Mouse (Mus musculus) cerebellum, adult 9-10 months (tissue): ENCODE measurements at regions not wholly inside any gene's neighbourhood (a gene's known extent, or its start where the extent isn't known, plus 50 kb on each side); places are given as distances from the start of the nearest gene placed in this dataset.
A peak's percentile ranks its signal among the peaks of the same experiment; 100 is the strongest.

ENCODE experiments used
- DNase-seq: peaks from one replicate; pipeline ENCODE4 v3.0.0; 2022

DNA sequence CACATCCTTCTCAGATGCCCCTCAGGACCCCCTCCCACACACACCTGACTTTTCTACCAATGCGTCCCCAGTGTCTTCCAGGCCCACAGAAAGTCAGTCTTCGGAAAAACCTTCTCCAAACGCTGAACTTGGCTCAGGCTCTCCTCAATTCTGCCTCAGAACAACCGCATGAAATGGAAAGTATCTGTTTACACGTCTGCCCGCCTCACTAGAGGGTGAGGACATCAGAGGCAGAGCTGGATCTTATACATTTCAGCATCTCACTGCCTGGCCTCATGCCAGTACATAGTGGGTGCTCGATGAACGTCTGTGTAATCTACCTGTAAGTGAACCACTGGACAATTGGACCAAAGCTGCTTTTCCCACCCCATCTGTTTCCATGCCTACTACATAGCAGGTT lies 189.1 kb upstream of the 4930412O13Rik start:
- no peak for DNase-seq

DNA sequence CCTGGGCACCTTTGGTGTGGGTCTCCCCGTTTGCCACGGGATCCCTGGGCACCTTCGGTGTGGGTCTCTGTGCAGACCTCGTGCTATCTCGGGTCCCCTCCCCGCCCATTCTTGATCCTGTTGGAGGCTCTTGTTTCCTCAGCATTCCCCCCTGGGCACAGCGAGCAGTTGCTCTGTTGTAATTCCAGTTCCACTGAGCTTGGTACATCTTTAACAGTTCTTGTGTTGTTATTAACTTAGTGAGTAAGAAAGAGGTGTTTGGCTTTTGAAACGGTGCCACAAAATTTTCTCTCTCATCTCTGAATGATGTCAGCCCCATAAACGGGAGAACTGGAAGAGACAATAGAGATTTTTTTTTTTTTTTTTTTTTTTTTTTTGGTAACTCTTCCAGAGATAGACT lies 187.7 kb upstream of the 4930412O13Rik start:
- DNase-seq: no peak

DNA sequence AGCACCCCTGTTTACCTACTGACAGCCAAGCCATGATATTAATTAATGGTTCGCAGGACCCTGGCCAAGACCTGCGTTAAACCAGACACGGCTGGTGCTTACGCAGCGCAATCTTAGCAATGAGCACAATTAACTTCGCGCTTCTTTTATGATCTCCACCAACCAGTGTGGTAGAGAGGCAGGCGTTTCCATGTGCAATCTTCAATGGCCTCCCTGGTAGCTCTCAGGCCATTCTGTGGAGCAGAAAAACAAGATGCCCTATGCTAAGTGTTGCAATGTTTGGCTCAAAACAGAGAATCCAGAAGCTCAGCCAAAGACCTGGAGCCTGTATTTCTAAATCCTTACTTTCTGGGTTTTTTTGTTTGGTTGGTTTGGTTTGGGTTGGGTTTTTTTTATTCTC lies 186.9 kb upstream of the 4930412O13Rik start:
- no peak for DNase-seq

DNA sequence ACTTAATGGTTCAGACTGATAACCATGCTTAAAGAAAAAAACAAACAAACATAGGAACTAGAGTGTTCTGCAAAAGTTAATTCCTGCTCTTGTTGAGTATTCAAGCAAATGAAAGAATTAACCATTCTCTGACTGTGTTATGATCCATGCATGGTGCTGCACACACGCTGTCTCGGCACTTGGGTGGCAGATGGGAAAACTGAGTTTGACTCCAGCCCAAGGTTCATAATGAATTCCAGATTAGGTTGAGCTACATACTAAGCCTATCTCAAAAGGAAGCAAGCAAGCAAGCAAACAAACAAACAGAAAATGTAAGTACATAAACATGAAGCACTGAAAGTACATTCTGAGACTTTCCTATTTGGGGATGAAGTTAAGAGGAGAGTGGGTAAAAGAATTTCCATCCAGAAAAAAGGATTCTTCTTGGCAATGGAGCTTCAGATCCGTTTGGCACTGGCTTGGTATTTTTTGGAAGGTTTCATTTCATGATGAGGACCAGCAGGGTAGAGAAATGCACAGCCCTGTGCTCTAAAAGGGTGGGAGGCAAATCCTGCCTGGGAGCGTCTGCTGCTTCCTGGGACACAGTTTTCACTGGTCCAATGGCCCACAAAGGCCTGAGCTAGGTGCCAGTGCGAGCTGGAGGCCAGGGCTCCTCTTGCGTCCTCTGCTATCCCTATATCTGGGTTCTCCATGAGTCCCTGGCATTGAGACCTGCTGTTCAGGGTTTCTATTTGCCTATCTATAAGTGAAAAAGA lies 183.3 kb upstream of the 4930412O13Rik start:
- peak; percentile 26 for DNase-seq

DNA sequence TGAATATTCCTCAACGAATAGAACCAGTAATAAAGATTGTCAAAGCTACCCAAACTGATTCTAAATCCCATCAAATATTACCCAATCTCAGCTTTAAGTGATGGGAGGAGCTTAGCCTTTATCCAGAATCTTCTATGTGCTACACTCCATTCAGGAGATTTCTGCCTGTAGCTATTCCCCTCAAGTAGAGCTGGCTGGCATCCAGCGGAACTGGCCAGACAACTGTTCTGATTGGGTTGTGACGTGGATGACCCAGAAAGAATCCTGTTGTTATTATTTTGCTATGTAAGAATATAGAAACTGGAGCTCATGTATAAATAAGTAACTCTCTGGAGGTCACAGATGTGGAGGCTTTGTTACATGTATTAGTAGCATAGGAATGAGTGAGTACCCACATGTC lies 176.8 kb upstream of the 4930412O13Rik start:
- DNase-seq: peak; percentile 11

DNA sequence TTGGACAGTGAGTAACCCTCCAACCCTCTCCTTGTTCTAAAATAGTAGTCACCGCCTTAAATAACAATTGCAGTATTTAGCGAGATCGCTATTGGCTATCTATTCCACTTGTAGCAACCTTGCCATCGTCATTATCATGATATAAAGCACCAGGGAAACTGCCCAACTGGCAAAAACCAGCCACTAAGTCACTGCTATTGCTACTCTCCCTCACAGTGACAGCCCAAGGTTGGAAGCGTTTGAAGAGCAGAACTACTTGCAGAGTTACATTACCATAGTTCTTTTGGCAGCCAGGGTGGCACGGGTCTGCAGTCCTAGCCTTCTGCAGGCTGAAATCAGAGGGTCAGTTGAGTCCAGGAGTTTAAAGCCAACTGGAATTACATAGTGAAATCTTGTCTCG lies 171.6 kb upstream of the 4930412O13Rik start:
- DNase-seq: no peak

DNA sequence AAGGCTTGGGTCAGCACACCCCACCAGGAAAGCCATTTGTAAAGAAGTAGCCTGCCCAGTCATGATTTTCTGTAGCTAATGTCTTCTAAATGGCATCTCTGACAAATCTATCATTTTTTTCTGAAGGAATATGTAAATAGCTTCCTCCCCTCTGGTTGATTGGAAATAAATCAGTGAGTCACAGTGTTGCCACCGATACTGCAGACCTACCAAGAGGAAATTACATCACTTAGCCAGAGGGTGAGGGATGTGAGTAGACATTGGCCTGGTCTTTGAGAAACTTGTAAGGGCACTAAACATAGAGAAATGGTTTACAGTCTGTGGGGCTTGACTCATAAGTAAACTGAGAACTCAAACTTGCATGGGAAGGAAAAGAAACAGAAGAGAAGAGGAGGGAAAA lies 163.1 kb upstream of the 4930412O13Rik start:
- DNase-seq: no peak

DNA sequence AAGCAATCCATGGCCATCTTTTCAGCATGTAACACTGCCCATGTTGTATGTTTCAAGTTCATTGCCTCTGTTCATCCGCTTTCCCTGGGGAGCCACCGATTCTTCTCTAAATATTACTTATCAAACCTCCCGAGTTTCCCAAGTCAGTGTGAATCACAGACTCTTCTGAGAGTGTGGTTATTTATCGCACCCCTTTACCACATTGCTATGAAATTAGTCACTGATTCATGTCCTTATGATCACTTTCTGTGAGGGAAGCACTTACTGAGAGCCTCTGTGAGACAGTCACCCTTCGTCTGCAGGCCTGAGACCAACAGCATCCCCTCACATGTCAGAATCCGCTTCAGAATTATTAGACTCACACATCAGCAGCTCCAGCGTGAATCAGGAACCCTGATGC lies 147.8 kb upstream of the 4930412O13Rik start:
- no peak for DNase-seq

DNA sequence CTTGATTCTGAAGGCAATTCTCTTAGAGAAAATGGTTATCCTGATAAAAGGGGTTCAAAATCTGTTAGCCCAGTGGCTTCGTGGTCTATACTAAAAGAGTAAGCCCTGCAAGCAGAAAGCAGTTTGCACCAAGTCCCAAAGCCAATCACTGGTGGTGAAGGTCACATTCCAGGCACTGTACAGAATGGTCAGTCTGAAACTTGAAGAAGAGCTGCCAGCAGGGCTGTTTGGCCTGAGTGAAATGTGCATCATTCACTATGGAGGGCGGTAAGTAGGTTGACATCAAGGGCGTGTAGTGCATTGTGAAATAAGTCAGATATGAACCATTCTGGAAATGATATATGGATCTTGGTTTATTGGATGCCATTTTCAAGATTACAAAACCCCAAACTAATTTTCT lies 136.9 kb upstream of the 4930412O13Rik start:
- no peak for DNase-seq

DNA sequence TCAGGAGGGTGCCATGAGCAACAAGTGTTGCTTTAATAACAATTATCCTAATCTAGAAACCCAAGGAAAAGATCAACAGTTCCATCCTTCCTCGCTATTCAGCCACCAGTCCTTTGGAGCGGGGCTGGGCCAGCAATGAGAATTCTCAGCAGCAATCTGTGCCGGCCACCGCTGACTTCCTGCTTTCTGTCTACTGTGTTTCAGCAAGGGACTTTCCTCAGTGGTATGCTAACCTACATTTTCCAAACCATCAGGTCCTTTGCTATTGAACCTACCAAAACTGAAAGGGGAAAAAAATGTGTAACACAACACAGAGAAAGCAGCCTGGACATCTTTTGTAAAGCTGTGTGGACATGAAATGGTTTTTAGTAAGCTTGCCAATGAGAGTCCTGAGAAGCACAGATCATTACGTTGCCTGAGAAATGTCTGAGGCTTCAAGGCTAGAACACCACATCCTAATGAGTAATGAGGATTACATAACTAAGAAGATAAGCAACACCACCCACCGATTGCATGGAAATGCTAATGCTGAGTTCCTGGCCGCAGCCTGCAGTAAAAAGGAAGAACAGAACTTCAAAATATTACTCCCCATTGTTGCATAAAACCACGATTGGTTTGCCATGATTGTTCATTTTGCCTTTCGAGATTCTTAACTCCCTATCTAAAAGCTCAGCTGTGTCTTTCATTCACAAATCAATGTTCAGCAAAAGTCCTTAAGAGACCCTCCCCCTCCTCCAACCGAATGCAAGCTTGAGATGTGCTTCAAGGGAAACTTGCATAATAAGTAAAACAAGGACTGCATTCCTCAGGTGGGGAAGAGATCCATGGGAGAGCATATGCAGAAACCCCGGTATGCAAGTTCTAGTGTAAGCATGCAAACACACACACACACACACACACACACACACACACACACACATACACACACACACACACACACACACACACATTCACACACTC lies 130.9 kb upstream of the 4930412O13Rik start:
- no peak for DNase-seq

DNA sequence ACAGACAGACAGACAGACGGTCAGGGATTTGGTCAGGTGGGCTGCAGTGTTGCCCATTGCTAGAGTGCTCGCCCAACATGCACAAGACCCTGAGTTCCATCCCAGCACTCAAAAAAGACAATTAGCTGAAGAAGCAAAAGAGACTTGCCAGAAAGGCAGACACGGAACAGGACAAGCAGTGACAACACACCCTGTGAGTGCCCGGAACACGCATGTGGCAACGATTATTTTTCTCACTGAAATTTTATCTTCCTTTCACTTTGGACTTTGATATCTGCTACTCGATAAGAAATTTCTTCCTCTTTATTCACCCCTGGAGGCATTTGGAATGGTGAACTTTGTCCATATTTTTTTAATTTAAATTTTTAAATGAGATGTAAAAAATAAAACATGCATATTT lies 127.4 kb upstream of the 4930412O13Rik start:
- DNase-seq: no peak

DNA sequence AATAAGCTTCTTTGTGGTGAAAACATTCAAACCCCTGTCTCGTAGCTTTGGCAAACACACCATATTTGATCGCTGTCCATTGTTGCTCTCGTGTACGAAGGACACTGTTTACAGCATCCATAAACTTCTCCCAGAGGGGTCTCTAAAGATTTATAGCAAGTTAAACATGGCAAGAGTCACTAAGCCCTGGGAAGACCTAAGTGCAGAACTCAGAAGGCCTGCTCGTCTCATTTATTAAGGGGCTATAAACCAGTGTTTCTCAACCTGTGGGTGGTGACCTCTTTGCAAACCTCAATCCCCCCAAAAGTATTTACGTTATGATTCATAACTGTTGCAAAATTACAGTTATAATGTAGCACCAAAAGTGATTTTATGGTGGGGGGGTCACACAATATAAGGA lies 126.9 kb upstream of the 4930412O13Rik start:
- no peak for DNase-seq

DNA sequence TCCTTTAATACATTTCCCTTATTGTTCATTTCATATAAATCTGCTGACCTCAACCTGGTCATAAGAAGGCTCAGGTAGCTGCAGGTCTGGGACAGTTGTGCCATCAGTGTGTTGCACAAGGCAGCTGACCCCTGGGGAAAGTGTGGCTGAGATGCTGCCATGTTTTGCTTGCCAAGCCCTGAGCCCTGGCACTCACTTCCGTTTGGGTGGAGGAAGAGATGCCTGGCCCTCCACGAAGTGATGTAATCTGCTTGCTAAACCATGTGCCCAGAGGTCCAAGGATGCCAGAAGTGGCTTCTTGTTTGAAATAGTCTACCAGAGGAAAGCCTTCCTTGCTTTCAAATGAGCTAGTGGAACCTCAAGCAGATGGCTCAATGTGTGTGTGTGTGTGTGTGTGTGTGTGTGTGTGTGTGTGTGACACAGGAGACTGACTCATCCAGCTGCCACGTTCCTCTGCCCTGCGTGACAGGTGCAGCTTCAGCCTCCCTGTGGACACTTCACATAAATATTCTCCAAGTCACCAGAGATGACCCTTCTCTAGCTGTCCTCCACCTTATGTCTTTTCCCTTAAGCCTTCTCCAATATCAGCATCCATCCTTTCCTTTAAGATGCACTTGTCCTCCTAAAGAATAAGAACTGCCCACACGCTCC lies 123.2 kb upstream of the 4930412O13Rik start:
- no peak for DNase-seq

DNA sequence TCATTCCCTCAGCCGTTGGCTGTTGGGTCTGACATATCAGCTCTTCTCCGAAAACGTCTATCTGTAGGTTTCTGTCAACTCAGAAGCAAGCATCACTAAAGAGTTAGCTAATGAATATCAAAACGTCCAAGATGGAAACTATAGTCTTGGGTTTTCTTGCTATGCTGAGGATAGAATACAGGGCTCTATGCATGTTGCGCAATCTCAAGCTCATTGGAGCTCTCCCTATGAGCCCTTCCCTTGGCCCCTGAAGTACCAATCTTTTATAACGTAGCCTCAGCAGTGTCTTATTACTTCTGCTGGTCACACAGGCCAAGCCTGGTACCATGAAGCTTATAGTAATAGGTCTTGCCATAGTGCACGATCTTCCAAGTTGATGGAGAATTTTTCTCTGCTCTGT lies 122.1 kb upstream of the 4930412O13Rik start:
- DNase-seq: no peak

DNA sequence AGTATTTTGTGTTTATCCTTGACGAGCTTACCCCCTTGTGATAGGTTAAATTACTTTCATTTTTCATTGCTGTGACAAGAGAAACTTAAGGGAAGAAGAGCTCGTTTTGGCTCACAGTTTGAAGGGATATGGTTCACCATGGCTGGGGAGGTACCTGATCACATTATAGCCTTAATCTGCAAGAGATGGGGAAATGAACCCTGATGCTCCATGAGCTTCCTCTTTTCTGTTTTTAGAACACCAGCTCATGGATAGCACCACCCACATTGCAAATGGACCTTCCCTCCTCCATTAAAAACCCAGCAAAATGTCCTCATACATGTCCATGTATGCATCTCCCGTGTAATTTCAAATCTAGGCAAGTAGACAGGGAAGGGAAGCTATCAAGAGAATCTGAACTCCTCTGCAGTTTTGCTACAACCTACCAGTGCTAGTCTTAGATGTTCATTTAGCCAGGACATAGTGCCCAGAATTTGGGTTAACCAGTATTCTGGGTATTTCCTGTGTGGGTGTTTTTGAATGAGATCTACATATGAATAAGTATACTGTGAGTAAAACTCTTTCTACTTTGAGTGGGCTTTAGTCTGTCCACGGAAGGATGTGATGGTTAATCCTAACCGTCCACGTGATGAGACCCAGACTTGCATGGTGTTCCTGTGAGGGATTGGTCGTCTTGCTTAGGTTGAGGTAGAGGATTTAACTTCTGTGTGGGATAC lies 121.5 kb upstream of the 4930412O13Rik start:
- DNase-seq: no peak

DNA sequence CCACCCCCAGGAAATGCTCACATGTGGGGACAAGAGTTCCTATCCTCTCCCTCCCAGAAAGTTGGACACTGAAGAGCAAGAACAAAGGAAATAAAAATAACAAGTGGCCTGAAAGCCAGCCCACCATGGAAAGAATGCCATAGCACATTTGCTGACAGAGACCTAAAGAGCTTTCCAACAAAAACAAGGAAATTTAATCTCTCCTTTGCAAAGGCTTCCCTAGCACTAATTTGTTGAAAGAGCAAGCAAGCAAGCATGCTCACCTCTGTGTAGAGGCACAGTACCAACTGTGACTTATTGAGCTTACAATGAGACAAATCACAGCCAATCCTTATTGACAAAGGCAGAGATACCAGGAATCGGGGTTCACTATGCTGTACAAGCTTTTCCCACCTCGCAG lies 100.9 kb upstream of the 4930412O13Rik start:
- no peak for DNase-seq

DNA sequence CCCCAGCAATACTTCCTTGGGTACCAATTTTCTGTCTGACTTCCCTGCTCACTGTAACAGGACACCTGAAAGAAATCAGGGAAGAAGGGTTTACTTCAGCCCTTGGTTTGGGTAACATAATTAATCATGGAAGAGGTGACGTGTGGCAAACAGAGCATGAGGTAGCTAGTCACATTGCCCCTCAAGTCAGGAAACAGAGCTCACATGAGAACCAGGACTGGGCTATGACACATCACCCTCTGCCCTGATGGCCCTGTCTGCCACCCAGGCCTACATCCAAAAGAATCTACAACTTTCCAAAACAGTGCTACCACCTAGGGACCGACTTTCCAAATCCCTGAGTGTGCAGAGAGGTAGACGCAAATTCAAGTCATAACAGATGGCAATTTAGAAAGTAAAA lies 98.4 kb upstream of the 4930412O13Rik start:
- DNase-seq: no peak

DNA sequence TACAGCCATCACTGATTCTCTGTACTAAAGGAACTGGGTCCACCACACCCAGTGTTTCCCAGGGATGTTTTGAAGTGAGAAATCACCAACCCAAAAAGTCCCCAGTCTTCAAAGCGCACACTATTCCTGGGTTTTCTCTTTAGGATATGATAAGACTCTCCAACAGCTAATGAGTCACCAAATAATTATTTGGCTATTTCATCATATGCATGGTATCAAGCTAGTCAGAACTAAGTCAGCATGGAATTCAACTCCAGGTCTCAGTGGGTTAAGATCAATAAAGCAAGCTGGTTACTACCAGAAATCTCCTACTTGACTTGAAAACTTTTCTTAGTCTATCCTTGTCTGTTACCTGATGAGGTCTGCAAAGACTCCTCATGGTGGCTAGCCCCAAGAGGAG lies 89.1 kb upstream of the 4930412O13Rik start:
- DNase-seq: no peak

DNA sequence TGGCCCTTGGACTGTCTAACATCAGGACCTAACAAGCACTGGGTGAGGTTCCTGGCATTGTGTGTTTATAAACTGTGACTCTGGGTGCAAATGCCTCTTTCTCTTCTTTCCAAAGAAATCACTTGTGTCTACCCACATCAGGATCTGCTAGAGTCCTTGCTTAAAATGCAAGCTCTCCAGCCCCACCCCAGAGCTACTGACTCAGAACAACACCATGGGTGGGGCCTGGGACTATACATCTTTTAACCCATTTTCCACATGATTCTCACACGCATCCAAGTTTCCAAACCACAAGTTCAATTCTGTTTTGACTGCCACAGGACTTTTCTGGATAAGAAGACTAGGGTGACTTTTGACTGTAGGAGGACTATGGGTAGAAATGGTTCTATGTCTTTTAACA lies 88.7 kb upstream of the 4930412O13Rik start:
- DNase-seq: no peak

DNA sequence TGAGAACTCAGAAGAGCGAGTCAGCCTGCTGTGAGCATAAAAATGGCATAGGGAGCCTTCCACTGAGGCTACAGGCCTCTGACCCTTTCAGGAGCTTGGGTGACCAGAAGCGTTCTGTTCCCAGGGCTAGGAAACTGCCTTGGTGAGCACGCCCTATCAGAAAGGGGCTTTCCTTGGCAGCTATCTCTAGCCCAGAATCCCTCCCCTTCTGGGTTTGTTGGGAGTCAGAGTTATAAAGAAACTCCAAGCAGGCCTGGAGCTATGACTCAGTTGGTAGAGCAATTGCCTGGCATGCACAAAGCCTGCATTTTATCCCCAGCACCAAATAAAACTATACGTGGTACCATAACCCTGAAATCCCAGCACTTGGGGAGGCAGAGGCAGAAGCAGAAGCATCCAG lies 85.7 kb upstream of the 4930412O13Rik start:
- no peak for DNase-seq

DNA sequence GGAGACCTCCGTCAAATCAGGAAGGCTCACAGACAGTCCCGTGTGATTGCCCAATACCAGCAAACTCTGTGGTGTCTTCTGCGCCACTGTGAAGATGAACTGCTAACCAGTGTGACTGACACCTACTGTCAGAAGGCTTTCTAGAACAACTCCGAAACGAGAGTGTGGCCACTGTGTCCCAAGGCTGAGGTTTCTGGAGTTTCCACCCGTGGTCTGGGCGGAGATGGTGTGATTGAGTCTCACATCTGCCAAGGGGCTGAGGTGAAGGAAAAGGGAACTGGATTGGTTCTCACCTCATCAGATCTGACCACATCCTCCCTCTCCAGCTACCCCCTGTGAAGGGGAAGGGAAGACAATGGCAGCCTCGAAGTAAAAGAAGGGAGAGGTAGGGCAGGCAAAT lies 79.6 kb upstream of the 4930412O13Rik start:
- DNase-seq: no peak

DNA sequence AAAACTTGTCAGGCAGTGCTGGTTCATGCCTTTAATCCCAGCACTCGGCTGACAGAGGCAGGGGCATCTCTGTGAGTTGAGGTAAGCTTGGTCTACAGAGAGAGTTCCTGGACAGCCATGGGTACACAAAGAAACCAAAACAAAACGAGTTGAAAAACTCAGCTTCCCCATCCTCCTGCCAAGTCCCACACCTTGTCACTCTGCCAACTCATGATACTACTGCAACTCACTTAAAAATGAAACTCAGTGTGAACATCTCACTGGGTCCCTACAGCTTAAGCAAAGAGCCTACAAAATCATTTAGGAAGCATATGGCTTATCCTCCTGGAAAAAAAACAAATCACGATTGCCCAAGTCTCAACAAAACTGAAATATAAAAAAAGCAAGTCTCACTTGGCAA lies 76.7 kb upstream of the 4930412O13Rik start:
- no peak for DNase-seq

DNA sequence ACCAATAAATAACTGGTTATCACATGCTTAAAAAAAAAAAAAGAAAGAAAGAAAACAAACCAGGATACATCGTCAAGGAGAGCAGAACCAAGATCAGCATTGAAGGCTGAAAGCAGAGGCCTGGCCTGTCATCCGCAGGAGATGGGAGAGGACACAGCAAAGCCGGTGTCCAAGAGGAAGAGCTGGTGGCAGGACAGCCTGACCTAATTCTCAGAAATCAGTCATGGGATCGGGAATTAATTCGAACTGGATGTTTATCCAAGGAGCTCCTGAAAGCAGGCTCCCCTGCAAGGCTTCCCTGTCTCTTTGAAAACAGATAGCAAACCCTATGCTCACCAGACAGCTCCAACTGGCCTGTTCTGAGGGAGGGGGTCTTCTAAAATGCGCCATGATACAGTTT lies 75.5 kb upstream of the 4930412O13Rik start:
- no peak for DNase-seq
